In genomic region chr10:99392979-99393378, GRCm38 (mm10) we compare ENCODE assay signal across 17 mouse cellular contexts.
DNase-seq lines count a peak whose midpoint lies in the region; ATAC-seq lines count a peak whose summit lies in the region.
"Had no signal": no experiment of that assay in that cellular context is flagged by ENCODE, and none has a peak within 500 bp of the region (broad histone marks: within the 10 kb centered on the region; RNA-seq: fewer than 3 reads in every experiment).

No protein-coding gene starts in this region.

- H3K27ac ChIP-seq in forebrain, embryonic 12.5 days, result no peak overlapping the region
- no peak overlapping the region for H3K27ac ChIP-seq in intestine, embryonic 16.5 days (ENCODE audit: low read length)
- H3K27ac ChIP-seq: hindbrain, embryonic 13.5 days; liver, embryonic 15.5 days; midbrain, embryonic 10.5 days had no signal

- H3K4me2 ChIP-seq in forebrain, embryonic 12.5 days, result no peak overlapping the region
- H3K4me2 ChIP-seq in intestine, embryonic 16.5 days (ENCODE audit: low read depth, low read length), result no peak overlapping the region
- H3K4me2 ChIP-seq: hindbrain, embryonic 13.5 days; liver, embryonic 15.5 days had no signal

- H3K4me1 ChIP-seq in forebrain, embryonic 12.5 days, result peaks cover 3% of the 10 kb centered on the region; the same call in 1 of the 2 replicates
- no peaks in the 10 kb centered on the region for H3K4me1 ChIP-seq in intestine, embryonic 16.5 days (ENCODE audit: control insufficient read depth, insufficient read depth, low read length)
- H3K4me1 ChIP-seq: hindbrain, embryonic 13.5 days; liver, embryonic 15.5 days; midbrain, embryonic 10.5 days had no signal

- no peaks in the 10 kb centered on the region for H3K9me3 ChIP-seq in forebrain, embryonic 12.5 days
- no peaks in the 10 kb centered on the region for H3K9me3 ChIP-seq in intestine, embryonic 16.5 days (ENCODE audit: control insufficient read depth, low read length)
- H3K9me3 ChIP-seq: hindbrain, embryonic 13.5 days; liver, embryonic 15.5 days; midbrain, embryonic 10.5 days had no signal

- peak; percentile 21 to 34 for DNase-seq in B cell, adult 2 months
- peak; percentile 46 for DNase-seq in T-cell, adult 2 months (ENCODE audit: low spot score)
- peak; percentile 65 for DNase-seq in naive thymus-derived CD4-positive, alpha-beta T cell, adult 2 months (ENCODE audit: low read depth)
- DNase-seq in spleen, postnatal 14 days (ENCODE audit: low spot score in 2 of 2), result no peak
- DNase-seq: cerebellum, adult 2 months; heart, adult 11 months; kidney, adult 2 months; kidney, postnatal 4 days; lung, postnatal 10 days had no signal

- H3K27me3 ChIP-seq in forebrain, embryonic 12.5 days, result no peaks in the 10 kb centered on the region
- H3K27me3 ChIP-seq in intestine, embryonic 16.5 days (replicated peaks; ENCODE audit: control insufficient read depth, insufficient read depth, low read length), result no peaks in the 10 kb centered on the region
- H3K27me3 ChIP-seq: hindbrain, embryonic 13.5 days; liver, embryonic 15.5 days; Patski had no signal

- ATAC-seq in granulocyte monocyte progenitor cell, adult 5-6 weeks (replicated peaks; ENCODE audit: poor library complexity, severe bottlenecking), result peak; percentile 50
- no peak for ATAC-seq in forebrain, embryonic 12.5 days (ENCODE audit: low FRiP score)
- ATAC-seq in intestine, embryonic 16.5 days, result no peak
- ATAC-seq: Patski had no signal

- H3K36me3 ChIP-seq in forebrain, embryonic 12.5 days (replicated peaks), result no peaks in the 10 kb centered on the region
- H3K36me3 ChIP-seq in intestine, embryonic 16.5 days (ENCODE audit: control insufficient read depth, insufficient read depth, low read length), result no peaks in the 10 kb centered on the region
- H3K36me3 ChIP-seq: hindbrain, embryonic 13.5 days; limb, embryonic 13.5 days; liver, embryonic 15.5 days; midbrain, embryonic 10.5 days had no signal

- no peak overlapping the region for H3K4me3 ChIP-seq in forebrain, embryonic 12.5 days (replicated peaks)
- H3K4me3 ChIP-seq in intestine, embryonic 16.5 days (ENCODE audit: low read length), result no peak overlapping the region
- H3K4me3 ChIP-seq: hindbrain, embryonic 13.5 days; limb, embryonic 13.5 days; liver, embryonic 15.5 days; midbrain, embryonic 10.5 days had no signal

- H3K9ac ChIP-seq in forebrain, embryonic 12.5 days, result no peak overlapping the region
- no peak overlapping the region for H3K9ac ChIP-seq in intestine, embryonic 16.5 days (ENCODE audit: low read depth, low read length)
- H3K9ac ChIP-seq: hindbrain, embryonic 13.5 days; liver, embryonic 15.5 days had no signal

- WGBS in forebrain, embryonic 12.5 days, result 81% methylated on average over 5 of the region's 5 CpGs
- WGBS in intestine, embryonic 16.5 days, result 76% methylated on average over 5 of the region's 5 CpGs

Comparison
In these comparisons a context has a peak if more than half of its experiments do, and no peak if none do; other contexts are left out.
1. DNase-seq: peak in B cell, adult 2 months (2 of 2), T-cell, adult 2 months (single experiment) and naive thymus-derived CD4-positive, alpha-beta T cell, adult 2 months (single experiment); none in spleen, postnatal 14 days (0 of 2).